Mouse (Mus musculus): ENCODE measurements around the gene Otub2. TPM values are rescaled to one million over a fixed set of nuclear protein-coding genes. Genes with fewer than 3 reads are reported as not detected.
"Not testable (repeated sequence)": the region's sequence is repeated elsewhere in the genome, so short reads cannot be mapped to it uniquely, and the experiment has no call there.

Gene Otub2
- polyA plus RNA-seq, 2 experiments = 9.5 to 13.2 TPM

DNA sequence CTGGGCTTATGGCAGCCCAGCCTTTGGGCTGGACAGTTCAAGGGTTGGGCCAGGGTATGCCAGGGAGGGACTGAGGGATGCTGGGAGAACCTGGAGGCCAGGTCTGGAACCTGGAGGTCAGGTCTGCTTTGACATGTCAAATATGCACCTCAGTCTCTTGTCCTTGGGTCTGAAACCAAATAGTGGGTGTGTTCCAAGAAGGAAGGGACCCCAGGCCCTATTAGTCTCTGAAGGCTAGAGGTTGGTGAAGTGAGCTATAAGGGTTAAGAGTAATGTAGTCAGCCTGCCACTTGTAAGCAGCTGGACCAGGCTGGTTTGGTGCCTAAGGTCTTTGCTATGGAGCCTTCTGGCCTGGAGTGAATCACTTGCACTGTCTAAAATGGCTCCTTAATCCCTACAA is 46.4 kb downstream of the Otub2 start:
- 0 out of 2 replicates have a peak overlapping the region, but pooled peaks have one; percentile 23 for H3K4me3 ChIP-seq (replicated peaks; ENCODE audit: low read length)
- no peak overlapping the region for H3K9ac ChIP-seq (ENCODE audit: low read depth, low read length, severe bottlenecking)
- H3K36me3 ChIP-seq (ENCODE audit: control insufficient read depth, insufficient read depth, low read length) = no peaks in the 10 kb centered on the region
- H3K4me1 ChIP-seq (ENCODE audit: control insufficient read depth, insufficient read depth, low read length) = 0 out of 2 replicates have a peak, but pooled peaks cover 4% of the 10 kb centered on the region
- no peak for ATAC-seq (ENCODE audit: low FRiP score, low read depth)
- no peak for TF ChIP-seq POLR2A (IDR thresholded peaks at IDR 0.05; ENCODE audit: borderline replicate concordance, extremely low read depth, insufficient read depth, insufficient read length)
- H3K27me3 ChIP-seq (ENCODE audit: control insufficient read depth, insufficient read depth, low read length) = no peaks in the 10 kb centered on the region
- no peak overlapping the region for H3K27ac ChIP-seq (replicated peaks; ENCODE audit: low read depth, low read length)
- DNase-seq (ENCODE audit: low spot score) = no peak
- no peaks in the 10 kb centered on the region for H3K9me3 ChIP-seq (ENCODE audit: control insufficient read depth, low read length)
- peak overlapping the region; percentile 37 for H3K4me2 ChIP-seq (replicated peaks; ENCODE audit: low read depth, low read length, severe bottlenecking)

GRCm38 (mm10) chr12:103437601-103438000 is 49.1 kb downstream of the Otub2 start:
- H3K4me3 ChIP-seq (replicated peaks; ENCODE audit: low read length) = no peak overlapping the region
- DNase-seq (ENCODE audit: low spot score) = peak; percentile 3
- H3K9me3 ChIP-seq (ENCODE audit: control insufficient read depth, low read length) = no peaks in the 10 kb centered on the region
- no peak overlapping the region for H3K4me2 ChIP-seq (replicated peaks; ENCODE audit: low read depth, low read length, severe bottlenecking)
- no peaks in the 10 kb centered on the region for H3K27me3 ChIP-seq (ENCODE audit: control insufficient read depth, insufficient read depth, low read length)
- H3K36me3 ChIP-seq (ENCODE audit: control insufficient read depth, insufficient read depth, low read length) = no peaks in the 10 kb centered on the region
- ATAC-seq (ENCODE audit: low FRiP score, low read depth) = no peak
- no peak overlapping the region for H3K9ac ChIP-seq (ENCODE audit: low read depth, low read length, severe bottlenecking)
- 75% methylated on average over 1 of the region's 1 CpGs for WGBS
- no peak overlapping the region for H3K27ac ChIP-seq (replicated peaks; ENCODE audit: low read depth, low read length)
- no peak for TF ChIP-seq POLR2A (IDR thresholded peaks at IDR 0.05; ENCODE audit: borderline replicate concordance, extremely low read depth, insufficient read depth, insufficient read length)
- 0 out of 2 replicates have a peak, but pooled peaks cover 4% of the 10 kb centered on the region for H3K4me1 ChIP-seq (ENCODE audit: control insufficient read depth, insufficient read depth, low read length)

DNA sequence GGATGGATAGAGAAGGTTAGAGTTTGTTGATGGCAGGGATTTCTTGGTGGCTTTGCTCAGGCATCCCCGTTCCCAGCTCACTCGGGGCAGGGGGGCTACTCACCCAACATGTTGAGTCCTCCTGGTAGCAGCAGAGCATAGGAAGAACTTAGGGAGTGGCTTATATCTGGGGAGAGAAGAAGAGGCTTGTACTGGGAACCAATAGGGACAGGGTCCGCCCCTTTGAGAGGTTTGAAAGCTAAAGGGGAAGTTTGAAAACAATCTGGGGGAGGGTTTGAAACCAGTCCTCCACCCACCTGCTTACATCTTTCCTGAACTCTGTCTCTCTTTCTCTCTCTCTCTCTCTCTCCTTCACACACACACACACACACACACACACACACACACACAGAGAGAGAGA is 55.0 kb downstream of the Otub2 start, which contains the start of gene Ifi27l2a:
Ifi27l2a (minus strand) TSS at position 157 of the 400 bp plus-strand sequence.
- Histone ChIP-seq H3K4me1 (ENCODE audit: control insufficient read depth, insufficient read depth, low read length) (no peaks in the 10 kb centered on the region), H3K4me2 (replicated peaks; ENCODE audit: low read depth, low read length, severe bottlenecking) (no peak within 1 kb of the TSS), H3K36me3 (ENCODE audit: control insufficient read depth, insufficient read depth, low read length) (no peaks in the 10 kb centered on the region), H3K27me3 (ENCODE audit: control insufficient read depth, insufficient read depth, low read length) (no peaks in the 10 kb centered on the region), H3K9ac (ENCODE audit: low read depth, low read length, severe bottlenecking) (no peak within 1 kb of the TSS), H3K4me3 (replicated peaks; ENCODE audit: low read length) (no peak within 1 kb of the TSS), H3K27ac (replicated peaks; ENCODE audit: low read depth, low read length) (no peak within 1 kb of the TSS), H3K9me3 (ENCODE audit: control insufficient read depth, low read length) (no peaks in the 10 kb centered on the region)
- WGBS = 56% methylated on average over 3 of the region's 3 CpGs
- no peak for TF ChIP-seq POLR2A (IDR thresholded peaks at IDR 0.05; ENCODE audit: borderline replicate concordance, extremely low read depth, insufficient read depth, insufficient read length)
- ATAC-seq (ENCODE audit: low FRiP score, low read depth) = no peak
- DNase-seq (ENCODE audit: low spot score) = no peak

DNA sequence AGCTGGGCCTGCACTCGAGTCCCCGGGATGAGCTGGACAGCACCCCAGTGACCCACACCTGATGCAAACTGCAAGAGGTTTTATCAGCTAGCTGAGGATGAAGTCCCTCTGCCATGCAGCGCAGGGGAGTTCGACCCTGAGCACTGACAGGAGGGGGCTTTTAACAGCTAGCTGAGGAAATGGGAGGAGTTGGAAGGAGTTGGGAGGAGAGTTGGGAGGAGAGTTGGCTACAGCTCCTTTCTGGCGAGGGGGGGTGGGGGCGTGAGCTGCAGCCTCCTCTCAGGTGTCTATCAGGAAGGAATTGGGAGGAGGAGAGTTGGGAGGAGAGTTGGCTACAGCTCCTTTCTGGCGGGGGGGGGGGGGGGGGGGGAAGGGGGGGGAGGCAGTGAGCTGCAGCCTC is 55.8 kb downstream of the Otub2 start:
- not testable (repeated sequence) for ATAC-seq (ENCODE audit: low FRiP score, low read depth); H3K9me3 ChIP-seq (ENCODE audit: control insufficient read depth, low read length); H3K9ac ChIP-seq (ENCODE audit: low read depth, low read length, severe bottlenecking); H3K4me2 ChIP-seq (replicated peaks; ENCODE audit: low read depth, low read length, severe bottlenecking); DNase-seq (ENCODE audit: low spot score); H3K36me3 ChIP-seq (ENCODE audit: control insufficient read depth, insufficient read depth, low read length); H3K4me1 ChIP-seq (ENCODE audit: control insufficient read depth, insufficient read depth, low read length); H3K4me3 ChIP-seq (replicated peaks; ENCODE audit: low read length); H3K27ac ChIP-seq (replicated peaks; ENCODE audit: low read depth, low read length); H3K27me3 ChIP-seq (ENCODE audit: control insufficient read depth, insufficient read depth, low read length)
- WGBS = 31% methylated on average over 6 of the region's 7 CpGs

DNA sequence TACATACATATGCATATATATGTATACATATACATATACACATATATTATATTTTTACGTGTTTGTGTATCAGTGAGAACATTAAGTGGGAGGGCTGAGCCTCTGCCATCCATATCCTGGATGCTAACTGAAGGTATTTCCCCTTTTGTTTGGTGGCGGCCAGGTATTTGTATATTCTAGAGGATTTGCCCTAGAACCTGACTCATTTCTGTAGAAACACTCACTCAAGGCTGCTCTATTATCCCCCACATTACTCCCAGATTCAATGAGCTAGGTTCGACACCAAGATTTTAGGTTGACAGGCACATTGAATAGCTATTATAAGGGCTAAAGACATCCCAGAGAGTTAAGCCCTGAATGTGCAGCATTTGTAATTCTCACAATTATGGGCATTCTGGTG is 56.6 kb downstream of the Otub2 start:
- no peaks in the 10 kb centered on the region for H3K4me1 ChIP-seq (ENCODE audit: control insufficient read depth, insufficient read depth, low read length)
- no peaks in the 10 kb centered on the region for H3K27me3 ChIP-seq (ENCODE audit: control insufficient read depth, insufficient read depth, low read length)
- H3K4me3 ChIP-seq (replicated peaks; ENCODE audit: low read length) = no peak overlapping the region
- 81% methylated on average over 3 of the region's 3 CpGs for whole genome bisulfite sequencing
- H3K9me3 ChIP-seq (ENCODE audit: control insufficient read depth, low read length) = no peaks in the 10 kb centered on the region
- TF ChIP-seq POLR2A (IDR thresholded peaks at IDR 0.05; ENCODE audit: borderline replicate concordance, extremely low read depth, insufficient read depth, insufficient read length) = no peak
- no peak for ATAC-seq (ENCODE audit: low FRiP score, low read depth)
- DNase-seq (ENCODE audit: low spot score) = no peak
- no peak overlapping the region for H3K4me2 ChIP-seq (replicated peaks; ENCODE audit: low read depth, low read length, severe bottlenecking)
- no peak overlapping the region for H3K27ac ChIP-seq (replicated peaks; ENCODE audit: low read depth, low read length)
- H3K9ac ChIP-seq (ENCODE audit: low read depth, low read length, severe bottlenecking) = no peak overlapping the region
- no peaks in the 10 kb centered on the region for H3K36me3 ChIP-seq (ENCODE audit: control insufficient read depth, insufficient read depth, low read length)

DNA sequence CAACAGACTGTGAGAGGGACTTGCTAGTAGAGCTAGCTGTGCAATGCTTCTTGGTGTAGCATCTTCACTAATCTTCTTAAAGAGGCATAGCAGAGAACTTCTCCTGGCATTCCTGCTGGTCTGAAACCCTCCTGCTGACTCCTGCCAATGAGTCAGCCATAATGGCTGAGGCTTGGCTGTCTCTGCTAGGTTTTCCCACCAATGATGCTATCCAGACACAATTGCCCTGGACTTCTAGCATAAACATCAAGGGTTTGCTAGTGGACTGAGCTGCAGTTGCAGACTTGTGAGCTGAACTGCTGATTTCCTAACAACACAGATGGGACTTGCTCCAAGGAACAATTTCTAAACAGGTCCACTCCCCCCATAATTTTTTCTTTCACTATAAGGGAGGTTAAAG is 64.9 kb downstream of the Otub2 start:
- no peak for ATAC-seq (ENCODE audit: low FRiP score, low read depth)
- TF ChIP-seq POLR2A (IDR thresholded peaks at IDR 0.05; ENCODE audit: borderline replicate concordance, extremely low read depth, insufficient read depth, insufficient read length) = no peak
- no peaks in the 10 kb centered on the region for H3K27me3 ChIP-seq (ENCODE audit: control insufficient read depth, insufficient read depth, low read length)
- no peak for DNase-seq (ENCODE audit: low spot score)
- H3K4me2 ChIP-seq (replicated peaks; ENCODE audit: low read depth, low read length, severe bottlenecking) = no peak overlapping the region
- H3K27ac ChIP-seq (replicated peaks; ENCODE audit: low read depth, low read length) = no peak overlapping the region
- no peak overlapping the region for H3K9ac ChIP-seq (ENCODE audit: low read depth, low read length, severe bottlenecking)
- H3K4me3 ChIP-seq (replicated peaks; ENCODE audit: low read length) = no peak overlapping the region
- no peaks in the 10 kb centered on the region for H3K9me3 ChIP-seq (ENCODE audit: control insufficient read depth, low read length)
- no peaks in the 10 kb centered on the region for H3K36me3 ChIP-seq (ENCODE audit: control insufficient read depth, insufficient read depth, low read length)
- H3K4me1 ChIP-seq (ENCODE audit: control insufficient read depth, insufficient read depth, low read length) = no peaks in the 10 kb centered on the region

Other genes starting within 250 kb of the Otub2 start
- gene Prima1, start 146.5 kb upstream of the Otub2 start, polyA plus RNA-seq (2012; rRNA removed) = 1.5 and 1.6 TPM in 2 replicates
- 0.48 and 0.53 TPM in 2 replicates for gene Prima1, start 146.5 kb upstream of the Otub2 start, polyA plus RNA-seq (2014; fragmentation: Nextera tagmentation; extraction: Ambion mirVana)
- 0.16 and 0.31 TPM in 2 replicates for gene Fam181a, start 77.7 kb upstream of the Otub2 start, polyA plus RNA-seq (2012; rRNA removed)
- 0.14 TPM in 1 of 2 replicates, not detected in the other for gene Fam181a, start 77.7 kb upstream of the Otub2 start, polyA plus RNA-seq (2014; fragmentation: Nextera tagmentation; extraction: Ambion mirVana)
- gene Asb2, start 32.7 kb upstream of the Otub2 start, polyA plus RNA-seq (2012; rRNA removed) = 13.8 and 18.2 TPM in 2 replicates
- 7.4 and 11.7 TPM in 2 replicates for gene Asb2, start 32.7 kb upstream of the Otub2 start, polyA plus RNA-seq (2014; fragmentation: Nextera tagmentation; extraction: Ambion mirVana)
- gene 9330161L09Rik, start 19.1 kb downstream of the Otub2 start, polyA plus RNA-seq (2012; rRNA removed) = 0.47 and 1.0 TPM in 2 replicates
- gene 9330161L09Rik, start 19.1 kb downstream of the Otub2 start, polyA plus RNA-seq (2014; fragmentation: Nextera tagmentation; extraction: Ambion mirVana) = 0.32 and 0.68 TPM in 2 replicates
- 44.1 and 53.2 TPM in 2 replicates for gene Ddx24, start 37.1 kb downstream of the Otub2 start, polyA plus RNA-seq (2012; rRNA removed)
- 81.5 and 91.3 TPM in 2 replicates for gene Ddx24, start 37.1 kb downstream of the Otub2 start, polyA plus RNA-seq (2014; fragmentation: Nextera tagmentation; extraction: Ambion mirVana)
- 87.1 and 100 TPM in 2 replicates for gene Ifi27, start 45.5 kb downstream of the Otub2 start, polyA plus RNA-seq (2012; rRNA removed)
- 49.5 and 50.5 TPM in 2 replicates for gene Ifi27, start 45.5 kb downstream of the Otub2 start, polyA plus RNA-seq (2014; fragmentation: Nextera tagmentation; extraction: Ambion mirVana)
- gene Ifi27l2a, start 55.0 kb downstream of the Otub2 start, polyA plus RNA-seq (2012; rRNA removed) = 10.2 and 14.8 TPM in 2 replicates
- 12.3 and 14.0 TPM in 2 replicates for gene Ifi27l2a, start 55.0 kb downstream of the Otub2 start, polyA plus RNA-seq (2014; fragmentation: Nextera tagmentation; extraction: Ambion mirVana)
- gene Ifi27l2b, start 68.5 kb downstream of the Otub2 start, polyA plus RNA-seq (2012; rRNA removed) = not detected in 2 replicates
- gene Ifi27l2b, start 68.5 kb downstream of the Otub2 start, polyA plus RNA-seq (2014; fragmentation: Nextera tagmentation; extraction: Ambion mirVana) = not detected in 2 replicates
- 1.4 and 1.9 TPM in 2 replicates for gene Ppp4r4, start 143.6 kb downstream of the Otub2 start, polyA plus RNA-seq (2012; rRNA removed)
- 0.62 and 1.2 TPM in 2 replicates for gene Ppp4r4, start 143.6 kb downstream of the Otub2 start, polyA plus RNA-seq (2014; fragmentation: Nextera tagmentation; extraction: Ambion mirVana)
- 0.01 TPM in 1 of 2 replicates, not detected in the other for gene Serpina10, start 242.8 kb downstream of the Otub2 start, polyA plus RNA-seq (2012; rRNA removed)
- gene Serpina10, start 242.8 kb downstream of the Otub2 start, polyA plus RNA-seq (2014; fragmentation: Nextera tagmentation; extraction: Ambion mirVana) = not detected in 2 replicates